Mouse (Mus musculus) erythroblast, embryonic 14.5 days (primary cell): ENCODE results near the gene St3gal3.

ENCODE experiments used
- GATA1 ChIP-seq: IDR thresholded peaks from 2 replicates; pipeline ENCODE4 v1.6.1; 2012; ENCODE audit warnings: low read length, inconsistent platforms, mixed read lengths
- TAL1 ChIP-seq: IDR thresholded peaks from 3 replicates; pipeline ENCODE4 v1.6.1; 2012; ENCODE audit warnings: low read length, inconsistent platforms, mixed read lengths

DNA sequence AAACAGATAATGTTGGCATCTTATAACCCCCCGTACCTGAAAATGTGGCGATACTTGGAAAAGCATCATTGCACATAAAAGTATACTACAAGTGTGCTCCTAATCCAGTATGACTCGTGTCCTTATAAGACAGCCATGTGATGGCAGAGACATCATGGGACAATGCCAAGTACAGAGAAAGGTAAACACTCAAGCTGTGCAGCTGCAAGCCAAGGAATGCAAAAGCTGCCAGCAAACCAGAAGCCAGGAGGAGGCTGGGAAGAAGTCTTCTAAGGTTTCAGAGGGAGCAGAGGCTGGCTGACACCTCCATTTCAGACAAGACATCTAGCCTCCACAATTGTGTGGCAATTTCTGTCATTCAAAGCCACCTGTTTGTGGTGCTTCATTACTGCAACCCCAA, 228.5 kb downstream of the St3gal3 start:
- TF ChIP-seq GATA1 (no peak), TAL1 (no peak)
